Mouse (Mus musculus) heart, postnatal 4 days (tissue): Measurements from ENCODE around the gene Prr29. TPM values are rescaled to one million over a fixed set of nuclear protein-coding genes. Genes with fewer than 3 reads are reported as not detected.
"Not testable (repeated sequence)": the region's sequence is repeated elsewhere in the genome, so short reads cannot be mapped to it uniquely, and the experiment has no call there.

ENCODE experiments used
- DNase-seq: peaks from one replicate; pipeline ENCODE4 v3.0.0; 2021
- total RNA-seq, 2 experiments: library from RNA; stranded (reverse); gene quantifications; 2 replicates each; pipeline ENCODE4 v1.2.3; 2021

Prr29 gene
- total RNA-seq = under 1 TPM; 0.41 to 0.52 TPM

GRCm38 (mm10) chr11:106365366-106365765 is at the start of gene Prr29:
Prr29 (plus strand) TSS chr11:106365472.
- no peak for DNase-seq

GRCm38 (mm10) chr11:106316416-106316815 is 48.9 kb upstream of the Prr29 start:
- no peak for DNase-seq

GRCm38 (mm10) chr11:106317801-106318200 is 47.5 kb upstream of the Prr29 start:
- DNase-seq = no peak

- DNase-seq = no peak
Observed at GRCm38 (mm10) chr11:106318406-106319366, 46.6 kb upstream of the Prr29 start.

- no peak for DNase-seq
Observed at GRCm38 (mm10) chr11:106324858-106325257, 40.4 kb upstream of the Prr29 start.

GRCm38 (mm10) chr11:106325566-106326206 is 39.6 kb upstream of the Prr29 start:
- DNase-seq = peak; percentile 80

GRCm38 (mm10) chr11:106326475-106326874 is 38.8 kb upstream of the Prr29 start:
- DNase-seq = no peak

- peak; percentile 25 for DNase-seq
Observed at GRCm38 (mm10) chr11:106328521-106328920, 36.8 kb upstream of the Prr29 start.

GRCm38 (mm10) chr11:106329128-106329527 is 36.1 kb upstream of the Prr29 start:
- DNase-seq = peak; percentile 30

- peak; percentile 55 for DNase-seq
Observed at GRCm38 (mm10) chr11:106329682-106330081, 35.6 kb upstream of the Prr29 start.

GRCm38 (mm10) chr11:106332458-106332857 is 32.8 kb upstream of the Prr29 start:
- DNase-seq = peak; percentile 55

- no peak for DNase-seq
Observed at GRCm38 (mm10) chr11:106334066-106334465, 31.2 kb upstream of the Prr29 start.

- no peak for DNase-seq
Observed at GRCm38 (mm10) chr11:106338029-106338428, 27.2 kb upstream of the Prr29 start.

- no peak for DNase-seq
Observed at GRCm38 (mm10) chr11:106338870-106339269, 26.4 kb upstream of the Prr29 start.

GRCm38 (mm10) chr11:106339323-106339722 is 25.9 kb upstream of the Prr29 start:
- DNase-seq = not testable (repeated sequence)

- no peak for DNase-seq
Observed at GRCm38 (mm10) chr11:106340990-106341520, 24.2 kb upstream of the Prr29 start.

- no peak for DNase-seq
Observed at GRCm38 (mm10) chr11:106344910-106345309, 20.4 kb upstream of the Prr29 start.

- DNase-seq = no peak
Observed at GRCm38 (mm10) chr11:106349772-106350171, 15.5 kb upstream of the Prr29 start.

GRCm38 (mm10) chr11:106350853-106351252 is 14.4 kb upstream of the Prr29 start:
- DNase-seq = no peak

GRCm38 (mm10) chr11:106351253-106351652 is 14.0 kb upstream of the Prr29 start:
- DNase-seq = no peak

- no peak for DNase-seq
Observed at GRCm38 (mm10) chr11:106351941-106352340, 13.3 kb upstream of the Prr29 start.

GRCm38 (mm10) chr11:106353188-106353587 is 12.1 kb upstream of the Prr29 start, which contains the start of gene Scn4a:
Scn4a (minus strand) TSS chr11:106353288.
- DNase-seq = no peak

- DNase-seq = no peak
Observed at GRCm38 (mm10) chr11:106354181-106354580, 11.1 kb upstream of the Prr29 start.
